Mouse (Mus musculus) cerebellum, adult 2 months (tissue): ENCODE results near the gene Hmga2.

Experiments
- CTCF ChIP-seq: fragments of 200-500 bp; IDR thresholded peaks from 2 replicates; pipeline ENCODE4 v1.5.1; 2011; ENCODE audit warnings: low read depth, mild to moderate bottlenecking, control low read depth, low read length, moderate library complexity, borderline replicate concordance; ENCODE audit not compliant: insufficient read depth
- POLR2A ChIP-seq: fragments of 200-500 bp; IDR thresholded peaks from 2 replicates; pipeline ENCODE4 v1.6.1; 2011; ENCODE audit warnings: low read length, control low read depth, borderline replicate concordance; ENCODE audit not compliant: insufficient read depth

GRCm38 (mm10) chr10:120399846-120400510 is 76.3 kb downstream of the Hmga2 start:
- TF ChIP-seq POLR2A (no peak), CTCF (no peak)
